Mouse (Mus musculus): Measurements from ENCODE around the gene Fbxo40. TPM values are rescaled to one million over a fixed set of nuclear protein-coding genes. Genes with fewer than 3 reads are reported as not detected.

Gene Fbxo40
- polyA plus RNA-seq, 1 experiment = 1.3 TPM

DNA sequence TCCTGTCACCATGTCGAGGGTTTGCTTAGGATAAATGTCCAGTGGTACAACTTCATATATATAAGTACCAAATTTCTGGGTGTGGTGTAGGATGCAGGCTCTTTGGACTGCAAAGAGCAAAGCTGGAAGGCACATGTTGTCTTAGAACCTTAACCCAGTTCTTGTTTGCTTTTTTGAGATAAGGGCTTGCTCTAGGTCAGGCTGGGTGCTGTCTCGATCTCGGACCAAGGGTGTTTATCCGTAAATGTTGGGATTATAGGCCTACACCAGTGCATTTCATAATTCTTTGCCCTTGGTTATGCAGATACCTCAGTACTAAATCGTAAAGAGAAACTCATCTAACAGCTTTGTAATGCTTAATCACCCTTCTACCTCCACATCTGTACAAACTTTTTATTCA lies 22.1 kb upstream of the Fbxo40 start:
- peak overlapping the region; percentile 59 for H3K4me3 ChIP-seq
- peak overlapping the region; percentile 8 for H3ac ChIP-seq (ENCODE audit: control insufficient read depth, insufficient read length)
- no peaks in the 10 kb centered on the region for H3K27me3 ChIP-seq (ENCODE audit: control insufficient read depth, insufficient read depth, insufficient read length)
- no peaks in the 10 kb centered on the region for H3K79me2 ChIP-seq (ENCODE audit: control insufficient read depth, insufficient read depth)
- TF ChIP-seq SRF (IDR thresholded peaks at IDR 0.05; ENCODE audit: control insufficient read depth, insufficient read length, low read depth) (no peak), TCF3 (IDR thresholded peaks at IDR 0.05; ENCODE audit: insufficient read length, low read depth) (no peak), MYOG (IDR thresholded peaks at IDR 0.05; ENCODE audit: control insufficient read depth in 1 of 3, insufficient read depth in 1 of 3, insufficient read length in 2 of 3, low read depth in 2 of 3) (no peak), MYOD1 (IDR thresholded peaks at IDR 0.05; ENCODE audit: control insufficient read depth in 1 of 3, insufficient read length in 2 of 3, low read depth in 2 of 3) (no peak), E2F4 (IDR thresholded peaks at IDR 0.05; ENCODE audit: insufficient read depth) (no peak), USF1 (IDR thresholded peaks at IDR 0.05; ENCODE audit: low read depth) (no peak)
- peak overlapping the region; percentile 73 for H3K4me2 ChIP-seq (ENCODE audit: low read depth)
- no peaks in the 10 kb centered on the region for H3K36me3 ChIP-seq (ENCODE audit: control insufficient read depth, insufficient read depth)

DNA sequence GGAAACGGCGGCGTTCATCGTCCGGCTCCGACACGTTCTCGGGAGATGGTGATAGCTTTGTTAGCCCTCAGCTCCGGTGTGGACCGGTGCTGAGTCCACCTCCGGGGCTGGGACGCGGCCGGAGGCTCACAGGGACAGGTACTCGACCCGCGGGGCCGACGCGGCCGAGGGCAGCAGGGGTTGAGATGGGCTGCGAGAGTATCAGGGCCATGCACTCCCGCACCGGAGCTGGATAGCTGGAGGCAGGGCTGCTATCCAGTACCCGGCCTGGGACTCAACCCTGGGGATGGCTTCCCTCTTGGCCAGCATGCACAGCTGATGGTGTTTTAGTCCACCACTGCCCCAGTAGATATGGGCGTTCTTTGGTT lies 21.6 kb upstream of the Fbxo40 start:
- Histone ChIP-seq H3K79me2 (ENCODE audit: control insufficient read depth, insufficient read depth) (no peaks in the 10 kb centered on the region), H3K4me3 (peak overlapping the region; percentile 59), H3K27me3 (ENCODE audit: control insufficient read depth, insufficient read depth, insufficient read length) (no peaks in the 10 kb centered on the region), H3K36me3 (ENCODE audit: control insufficient read depth, insufficient read depth) (no peaks in the 10 kb centered on the region), H3K4me2 (ENCODE audit: low read depth) (peak overlapping the region; percentile 73), H3ac (ENCODE audit: control insufficient read depth, insufficient read length) (peak overlapping the region; percentile 8)
- TF ChIP-seq MAX (IDR thresholded peaks at IDR 0.05; ENCODE audit: low read depth) = no peak
- TF ChIP-seq MYOG (IDR thresholded peaks at IDR 0.05; ENCODE audit: control insufficient read depth in 1 of 3, insufficient read depth in 1 of 3, insufficient read length in 2 of 3, low read depth in 2 of 3) = peak in 1 of 3 experiments; percentile 8

DNA sequence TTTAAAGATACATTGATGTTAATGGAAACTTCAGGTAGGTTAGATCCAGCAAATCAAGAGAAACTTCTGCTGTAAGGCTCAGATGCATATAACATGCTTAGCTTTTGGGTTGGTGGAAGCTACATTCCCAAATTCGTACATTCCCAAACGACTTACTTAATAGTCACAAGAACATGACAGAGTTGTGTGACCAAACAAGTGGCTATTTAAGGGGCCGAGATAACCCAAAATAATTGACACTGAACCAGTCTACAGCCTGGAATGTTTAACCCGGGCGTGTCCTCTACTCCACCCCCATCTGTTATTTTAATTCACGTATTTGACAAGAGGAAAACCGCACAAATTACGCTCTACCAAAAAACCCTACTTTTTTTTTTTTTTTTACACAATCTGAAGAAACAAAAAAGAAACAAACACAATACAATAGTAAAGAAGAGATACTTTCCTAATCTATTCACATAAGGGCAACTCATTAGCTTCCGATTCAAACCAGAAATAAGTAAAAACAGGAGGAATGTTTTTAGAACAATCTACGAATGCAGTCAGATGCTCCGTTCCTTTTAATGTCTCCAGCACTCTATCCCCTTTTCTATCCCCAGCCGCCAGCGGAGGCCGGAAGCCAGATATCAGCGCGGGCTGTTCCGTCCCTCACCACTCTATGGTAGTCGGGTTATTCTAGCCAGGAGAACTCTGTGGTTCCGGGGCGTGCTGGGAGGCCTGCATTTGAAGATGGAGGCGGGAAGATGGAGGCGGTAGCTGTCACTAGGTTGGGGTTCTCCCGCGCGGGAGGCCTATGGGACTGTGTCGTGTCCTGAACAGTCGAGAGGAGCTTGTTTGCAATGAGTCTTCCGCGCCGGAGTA lies 21.0 kb upstream of the Fbxo40 start, which contains the start of gene Polq:
Gene Polq, plus strand, starts transcription at position 726 of the 861 bp plus-strand sequence.
- TF ChIP-seq MAX (IDR thresholded peaks at IDR 0.05; ENCODE audit: low read depth) = no peak
- peak; percentile 17 for TF ChIP-seq POLR2A (IDR thresholded peaks at IDR 0.05; ENCODE audit: insufficient read length, low read depth)
- TF ChIP-seq USF1 (IDR thresholded peaks at IDR 0.05; ENCODE audit: low read depth) = no peak
- TF ChIP-seq REST (IDR thresholded peaks at IDR 0.05; ENCODE audit: insufficient read depth, insufficient read length) = no peak
- no peak for TF ChIP-seq SRF (IDR thresholded peaks at IDR 0.05; ENCODE audit: control insufficient read depth, insufficient read length, low read depth)
- TF ChIP-seq E2F4 (IDR thresholded peaks at IDR 0.05; ENCODE audit: insufficient read depth) = peak; percentile 99
- Histone ChIP-seq H3K4me3 (peak within 1 kb of the TSS; percentile 59), H3K36me3 (ENCODE audit: control insufficient read depth, insufficient read depth) (no peaks in the 10 kb centered on the region), H3K4me2 (ENCODE audit: low read depth) (peak within 1 kb of the TSS; percentile 97), H3K27me3 (ENCODE audit: control insufficient read depth, insufficient read depth, insufficient read length) (no peaks in the 10 kb centered on the region), H3K79me2 (ENCODE audit: control insufficient read depth, insufficient read depth) (no peaks in the 10 kb centered on the region), H3ac (ENCODE audit: control insufficient read depth, insufficient read length) (peak within 1 kb of the TSS; percentile 8)

DNA sequence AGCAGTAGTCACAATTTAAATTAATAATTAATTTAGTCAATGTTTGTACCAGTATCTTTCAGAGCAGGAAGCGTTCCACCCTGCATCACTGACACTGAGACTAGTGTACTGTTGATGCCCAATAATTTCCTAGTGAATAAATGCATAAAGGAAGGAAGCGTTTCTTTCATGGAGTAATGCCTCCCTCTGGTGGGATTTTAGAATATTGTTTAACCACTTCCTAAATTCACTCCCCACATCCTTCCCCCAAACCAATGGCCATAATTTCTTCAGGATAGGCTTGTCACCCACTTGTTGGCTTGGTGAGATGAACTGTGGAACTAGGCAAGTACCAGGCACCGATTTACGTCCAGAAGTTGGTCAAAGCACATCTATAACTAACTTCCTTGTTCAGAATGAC lies 20.1 kb upstream of the Fbxo40 start:
- H3K27me3 ChIP-seq (ENCODE audit: control insufficient read depth, insufficient read depth, insufficient read length) = no peaks in the 10 kb centered on the region
- no peak overlapping the region for H3ac ChIP-seq (ENCODE audit: control insufficient read depth, insufficient read length)
- H3K4me2 ChIP-seq (ENCODE audit: low read depth) = peak overlapping the region; percentile 97

DNA sequence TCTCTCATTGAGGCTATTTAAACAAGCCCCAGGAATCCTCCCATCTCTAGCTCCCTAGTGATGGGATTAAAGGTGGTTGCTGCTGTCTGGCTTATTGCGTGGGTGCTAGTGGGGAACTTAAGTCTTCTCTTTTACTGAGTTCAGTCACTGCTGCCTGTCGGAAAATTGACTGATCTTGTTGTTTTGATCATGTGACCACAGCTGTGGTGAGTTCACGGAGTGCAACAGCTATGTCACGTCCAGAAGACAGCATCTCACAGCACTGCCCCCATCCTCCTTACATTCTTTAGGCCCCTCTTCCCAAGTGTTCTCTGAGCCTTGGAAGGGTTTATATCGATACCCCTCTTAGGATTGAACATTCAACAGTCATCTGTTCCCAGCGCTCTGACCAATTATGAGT lies 19.0 kb upstream of the Fbxo40 start:
- Histone ChIP-seq H3K4me3 (no peak overlapping the region), H3K4me2 (ENCODE audit: low read depth) (no peak overlapping the region), H3K27me3 (ENCODE audit: control insufficient read depth, insufficient read depth, insufficient read length) (peaks cover 7% of the 10 kb centered on the region), H3ac (ENCODE audit: control insufficient read depth, insufficient read length) (no peak overlapping the region), H3K79me2 (ENCODE audit: control insufficient read depth, insufficient read depth) (no peaks in the 10 kb centered on the region), H3K36me3 (ENCODE audit: control insufficient read depth, insufficient read depth) (no peaks in the 10 kb centered on the region)
- TF ChIP-seq REST (IDR thresholded peaks at IDR 0.05; ENCODE audit: insufficient read depth, insufficient read length) (no peak), TCF12 (IDR thresholded peaks at IDR 0.05; ENCODE audit: insufficient read depth, poor library complexity, severe bottlenecking) (no peak), USF1 (IDR thresholded peaks at IDR 0.05; ENCODE audit: low read depth) (no peak), MYOD1 (IDR thresholded peaks at IDR 0.05; ENCODE audit: control insufficient read depth in 1 of 3, insufficient read length in 2 of 3, low read depth in 2 of 3) (no peak), MYOG (IDR thresholded peaks at IDR 0.05; ENCODE audit: control insufficient read depth in 1 of 3, insufficient read depth in 1 of 3, insufficient read length in 2 of 3, low read depth in 2 of 3) (no peak), TCF3 (IDR thresholded peaks at IDR 0.05; ENCODE audit: insufficient read length, low read depth) (no peak)

More for the DNA sequence above, 20.1 kb upstream of the Fbxo40 start:
- Histone ChIP-seq H3K4me3 (peak overlapping the region; percentile 59), H3K79me2 (ENCODE audit: control insufficient read depth, insufficient read depth) (no peaks in the 10 kb centered on the region), H3K36me3 (ENCODE audit: control insufficient read depth, insufficient read depth) (no peaks in the 10 kb centered on the region)
- TF ChIP-seq REST (IDR thresholded peaks at IDR 0.05; ENCODE audit: insufficient read depth, insufficient read length) (no peak), POLR2AphosphoS2 (IDR thresholded peaks at IDR 0.05; ENCODE audit: insufficient read length, low read depth) (no peak), POLR2A (IDR thresholded peaks at IDR 0.05; ENCODE audit: insufficient read length, low read depth) (no peak), SRF (IDR thresholded peaks at IDR 0.05; ENCODE audit: control insufficient read depth, insufficient read length, low read depth) (no peak), TCF3 (IDR thresholded peaks at IDR 0.05; ENCODE audit: insufficient read length, low read depth) (no peak), MYOD1 (IDR thresholded peaks at IDR 0.05; ENCODE audit: control insufficient read depth in 1 of 3, insufficient read length in 2 of 3, low read depth in 2 of 3) (no peak), TCF12 (IDR thresholded peaks at IDR 0.05; ENCODE audit: insufficient read depth, poor library complexity, severe bottlenecking) (no peak), MYOG (IDR thresholded peaks at IDR 0.05; ENCODE audit: control insufficient read depth in 1 of 3, insufficient read depth in 1 of 3, insufficient read length in 2 of 3, low read depth in 2 of 3) (no peak), USF1 (IDR thresholded peaks at IDR 0.05; ENCODE audit: low read depth) (no peak), E2F4 (IDR thresholded peaks at IDR 0.05; ENCODE audit: insufficient read depth) (no peak)
